Mouse (Mus musculus) megakaryocyte, embryonic 14.5 days (primary cell): Measurements from ENCODE around the gene Mlst8. TPM values are rescaled to one million over a fixed set of nuclear protein-coding genes. Genes with fewer than 3 reads are reported as not detected.

Source experiments
- H3K27me3 ChIP-seq: replicated peaks from 2 replicates; pipeline ENCODE3; 2012; ENCODE audit warnings: inconsistent platforms
- H3K36me3 ChIP-seq: replicated peaks from 2 replicates; pipeline ENCODE3; 2012; ENCODE audit warnings: low read length, inconsistent platforms, mixed read lengths
- H3K4me1 ChIP-seq: 2 replicates; pipeline ENCODE4 v1.6.1; 2012; ENCODE audit warnings: inconsistent platforms
- H3K4me3 ChIP-seq: replicated peaks from 2 replicates; pipeline ENCODE3; 2012; ENCODE audit warnings: moderate library complexity, mild to moderate bottlenecking, inconsistent platforms
- H3K9me3 ChIP-seq: 2 replicates; pipeline ENCODE4 v1.6.1; 2012; ENCODE audit warnings: inconsistent platforms
- FLI1 ChIP-seq: IDR thresholded peaks from 2 replicates; pipeline ENCODE4 v1.6.1; 2012; ENCODE audit warnings: low read length, inconsistent platforms, mixed read lengths
- GATA1 ChIP-seq: IDR thresholded peaks from 3 replicates; pipeline ENCODE4 v1.6.1; 2012; ENCODE audit warnings: mixed read lengths, low read length, inconsistent platforms, borderline replicate concordance
- polyA plus RNA-seq: library from polyadenylated mRNA; stranded (reverse); fragments of >175 nt; gene quantifications from 2 replicates; pipeline ENCODE4 v1.2.3, GENCODE M21; 2012; ENCODE audit warnings: low replicate concordance; ENCODE audit not compliant: insufficient read depth

Mlst8 gene
- 2.3 and 3.7 TPM in 2 replicates for polyA plus RNA-seq

- no peaks in the 10 kb centered on the region for H3K9me3 ChIP-seq
- H3K27me3 ChIP-seq: peaks cover 5% of the 10 kb centered on the region
- TF ChIP-seq FLI1: no peak
- TF ChIP-seq GATA1: no peak
- peak within 1 kb of the TSS; percentile 96 for H3K4me3 ChIP-seq
- H3K4me1 ChIP-seq: peaks cover 36% of the 10 kb centered on the region
- peaks cover 43% of the 10 kb centered on the region for H3K36me3 ChIP-seq
These were observed at the start of gene Mlst8 for GRCm38 (mm10) chr17:24478663-24479380. TSS of gene Mlst8 (minus strand) at chr17:24479078.

GRCm38 (mm10) chr17:24528560-24528918 is 49.7 kb upstream of the Mlst8 start:
- H3K4me1 ChIP-seq: peaks cover 74% of the 10 kb centered on the region
- no peak for TF ChIP-seq GATA1
- TF ChIP-seq FLI1: no peak
- H3K4me3 ChIP-seq: peak overlapping the region; percentile 96
- no peaks in the 10 kb centered on the region for H3K9me3 ChIP-seq
- H3K36me3 ChIP-seq: peaks cover 51% of the 10 kb centered on the region
- H3K27me3 ChIP-seq: peaks cover 3% of the 10 kb centered on the region

- H3K4me3 ChIP-seq: peak within 1 kb of the TSS; percentile 96
- peaks cover under 1% of the 10 kb centered on the region for H3K27me3 ChIP-seq
- peaks cover 56% of the 10 kb centered on the region for H3K36me3 ChIP-seq
- peaks cover 72% of the 10 kb centered on the region for H3K4me1 ChIP-seq
- no peaks in the 10 kb centered on the region for H3K9me3 ChIP-seq
- TF ChIP-seq GATA1: no peak
- peak; percentile 45; the same call in 1 of the 2 replicates for TF ChIP-seq FLI1
These were observed 49.1 kb upstream of the Mlst8 start, which contains the start of gene Traf7 for GRCm38 (mm10) chr17:24527723-24528559. TSS of gene Traf7 (minus strand) at chr17:24527938.

GRCm38 (mm10) chr17:24527315-24527714 is 48.4 kb upstream of the Mlst8 start:
- Histone ChIP-seq H3K4me3 (peak overlapping the region; percentile 96), H3K27me3 (no peaks in the 10 kb centered on the region), H3K9me3 (no peaks in the 10 kb centered on the region), H3K36me3 (peaks cover 58% of the 10 kb centered on the region), H3K4me1 (peaks cover 69% of the 10 kb centered on the region)
- TF ChIP-seq FLI1 (no peak), GATA1 (no peak)

GRCm38 (mm10) chr17:24524734-24525133 is 45.9 kb upstream of the Mlst8 start:
- Histone ChIP-seq H3K36me3 (peaks cover 57% of the 10 kb centered on the region), H3K9me3 (no peaks in the 10 kb centered on the region), H3K27me3 (no peaks in the 10 kb centered on the region), H3K4me1 (peaks cover 72% of the 10 kb centered on the region), H3K4me3 (no peak overlapping the region)
- no peak for TF ChIP-seq GATA1
- TF ChIP-seq FLI1: no peak

GRCm38 (mm10) chr17:24520450-24520849 is 41.6 kb upstream of the Mlst8 start:
- H3K9me3 ChIP-seq: no peaks in the 10 kb centered on the region

GRCm38 (mm10) chr17:24514270-24515257 is 35.7 kb upstream of the Mlst8 start:
- Histone ChIP-seq H3K4me3 (no peak overlapping the region), H3K4me1 (peaks cover 5% of the 10 kb centered on the region; the same call in 1 of the 2 replicates), H3K27me3 (no peaks in the 10 kb centered on the region), H3K36me3 (peaks cover 98% of the 10 kb centered on the region), H3K9me3 (no peaks in the 10 kb centered on the region)
- no peak for TF ChIP-seq FLI1
- no peak for TF ChIP-seq GATA1

More at GRCm38 (mm10) chr17:24520450-24520849, 41.6 kb upstream of the Mlst8 start:
- peaks cover 83% of the 10 kb centered on the region for H3K36me3 ChIP-seq
- no peaks in the 10 kb centered on the region for H3K27me3 ChIP-seq
- no peak overlapping the region for H3K4me3 ChIP-seq
- TF ChIP-seq FLI1 (no peak), GATA1 (no peak)
- H3K4me1 ChIP-seq: peaks cover 44% of the 10 kb centered on the region

GRCm38 (mm10) chr17:24513609-24514008 is 34.7 kb upstream of the Mlst8 start:
- TF ChIP-seq FLI1 (no peak), GATA1 (no peak)
- Histone ChIP-seq H3K36me3 (peaks cover 98% of the 10 kb centered on the region), H3K4me3 (no peak overlapping the region), H3K27me3 (no peaks in the 10 kb centered on the region), H3K9me3 (no peaks in the 10 kb centered on the region), H3K4me1 (peaks cover 5% of the 10 kb centered on the region; the same call in 1 of the 2 replicates)
